Comparison of ENCODE assay signal across 9 mouse cellular contexts in the genomic region with DNA sequence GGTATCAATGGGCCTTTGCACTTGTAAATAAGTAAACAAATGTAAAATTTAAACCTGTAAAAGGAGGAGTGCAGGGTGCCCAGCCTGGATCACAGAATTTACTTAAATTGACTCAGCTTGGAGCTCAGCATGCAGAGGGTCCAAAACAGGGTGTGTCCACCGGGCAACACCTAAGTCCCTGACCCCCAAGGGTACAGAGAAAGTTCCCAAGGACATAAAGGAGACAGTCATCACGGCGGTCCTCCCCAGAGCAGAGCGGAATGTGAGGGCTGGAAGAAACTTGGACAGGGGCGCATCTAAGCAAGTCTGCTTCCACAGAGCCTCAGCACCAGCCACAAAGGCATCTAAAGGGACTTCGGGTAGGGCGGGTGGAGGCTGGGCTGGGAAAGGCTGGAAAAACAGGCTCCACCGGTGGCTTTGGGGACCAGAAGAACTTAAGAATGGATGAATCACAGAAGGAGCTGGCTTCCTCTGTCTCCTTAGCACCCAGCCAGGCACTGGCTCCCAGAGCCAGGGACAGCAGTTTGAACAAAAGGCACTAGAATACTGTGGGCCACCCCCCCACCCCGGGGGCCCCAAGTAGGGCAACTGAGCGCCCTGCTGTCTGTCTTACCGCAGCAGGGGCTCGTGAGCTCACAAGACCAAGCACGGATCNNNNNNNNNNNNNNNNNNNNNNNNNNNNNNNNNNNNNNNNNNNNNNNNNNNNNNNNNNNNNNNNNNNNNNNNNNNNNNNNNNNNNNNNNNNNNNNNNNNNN. TPM values are rescaled to one million over a fixed set of nuclear protein-coding genes. Genes with fewer than 3 reads are reported as not detected.
DNase-seq lines count a peak whose midpoint lies in the region; ATAC-seq and TF ChIP-seq lines count a peak whose summit lies in the region.
"Had no signal": no experiment of that assay in that cellular context is flagged by ENCODE, and none has a peak within 500 bp of the region (broad histone marks: within the 10 kb centered on the region; RNA-seq: fewer than 3 reads in every experiment).

No protein-coding gene starts in this region.

- no peaks in the 10 kb centered on the region for H3K27me3 ChIP-seq in forebrain, embryonic 14.5 days (replicated peaks; ENCODE audit: control insufficient read depth, insufficient read depth, low read length)
- H3K27me3 ChIP-seq in forebrain, postnatal 0 days (ENCODE audit: insufficient read depth, low read length) = no peaks in the 10 kb centered on the region
- H3K27me3 ChIP-seq in liver, embryonic 12.5 days (replicated peaks) = no peaks in the 10 kb centered on the region
- H3K27me3 ChIP-seq in intestine, embryonic 15.5 days (replicated peaks) = no peaks in the 10 kb centered on the region
- H3K27me3 ChIP-seq: neural tube, embryonic 15.5 days had no signal

- no peaks in the 10 kb centered on the region for H3K36me3 ChIP-seq in forebrain, embryonic 14.5 days (ENCODE audit: control insufficient read depth, insufficient read depth, low read length)
- H3K36me3 ChIP-seq in forebrain, postnatal 0 days (ENCODE audit: insufficient read depth) = no peaks in the 10 kb centered on the region
- H3K36me3 ChIP-seq in liver, embryonic 12.5 days = no peaks in the 10 kb centered on the region
- no peaks in the 10 kb centered on the region for H3K36me3 ChIP-seq in intestine, embryonic 15.5 days
- H3K36me3 ChIP-seq: neural tube, embryonic 15.5 days had no signal

- no peak for TF ChIP-seq CTCF in forebrain, postnatal 0 days (IDR thresholded peaks at IDR 0.05; ENCODE audit: low read depth)

- H3K4me3 ChIP-seq in forebrain, embryonic 14.5 days (ENCODE audit: low read depth, low read length) = no peak overlapping the region
- no peak overlapping the region for H3K4me3 ChIP-seq in forebrain, postnatal 0 days (ENCODE audit: low read depth, low read length)
- H3K4me3 ChIP-seq in liver, embryonic 12.5 days = no peak overlapping the region
- H3K4me3 ChIP-seq in intestine, embryonic 15.5 days (replicated peaks) = no peak overlapping the region
- H3K4me3 ChIP-seq: neural tube, embryonic 15.5 days had no signal

- no peak for DNase-seq in forebrain, embryonic 14.5 days (ENCODE audit: low spot score)
- DNase-seq in forebrain, postnatal 0 days = no peak
- no peak for DNase-seq in liver
- peak; percentile 59 for DNase-seq in retina, postnatal 1 day
- no peak for DNase-seq in layer of hippocampus, adult 8-10 months (ENCODE audit: low spot score in 2 of 2)
- DNase-seq in spleen, postnatal 36 days (ENCODE audit: low spot score in 2 of 2) = no peak

- H3K9me3 ChIP-seq in forebrain, embryonic 14.5 days (replicated peaks; ENCODE audit: control insufficient read depth, low read length) = no peaks in the 10 kb centered on the region
- no peaks in the 10 kb centered on the region for H3K9me3 ChIP-seq in forebrain, postnatal 0 days (ENCODE audit: low read length)
- H3K9me3 ChIP-seq in liver, embryonic 12.5 days (replicated peaks) = no peaks in the 10 kb centered on the region
- no peaks in the 10 kb centered on the region for H3K9me3 ChIP-seq in intestine, embryonic 15.5 days
- H3K9me3 ChIP-seq: neural tube, embryonic 15.5 days had no signal

- H3K9ac ChIP-seq in forebrain, embryonic 14.5 days (ENCODE audit: low read length) = peak overlapping the region; percentile 5; the same call in 1 of the 2 replicates
- no peak overlapping the region for H3K9ac ChIP-seq in forebrain, postnatal 0 days
- H3K9ac ChIP-seq in liver, embryonic 12.5 days = no peak overlapping the region
- no peak overlapping the region for H3K9ac ChIP-seq in intestine, embryonic 15.5 days
- H3K9ac ChIP-seq: neural tube, embryonic 15.5 days had no signal

- no peak overlapping the region for H3K27ac ChIP-seq in forebrain, embryonic 14.5 days (ENCODE audit: low read depth, low read length)
- no peak overlapping the region for H3K27ac ChIP-seq in forebrain, postnatal 0 days (ENCODE audit: low read depth, low read length)
- no peak overlapping the region for H3K27ac ChIP-seq in liver, embryonic 12.5 days
- 0 out of 2 replicates have a peak overlapping the region, but pooled peaks have one; percentile 44 for H3K27ac ChIP-seq in intestine, embryonic 15.5 days
- H3K27ac ChIP-seq: neural tube, embryonic 15.5 days had no signal

- peaks cover 2% of the 10 kb centered on the region; the same call in 1 of the 2 replicates for H3K4me1 ChIP-seq in forebrain, embryonic 14.5 days (ENCODE audit: control insufficient read depth, insufficient read depth, low read length)
- H3K4me1 ChIP-seq in forebrain, postnatal 0 days (ENCODE audit: insufficient read depth) = no peaks in the 10 kb centered on the region
- peaks cover 37% of the 10 kb centered on the region for H3K4me1 ChIP-seq in liver, embryonic 12.5 days
- peaks cover 51% of the 10 kb centered on the region for H3K4me1 ChIP-seq in intestine, embryonic 15.5 days (replicated peaks)

- H3K4me2 ChIP-seq in forebrain, embryonic 14.5 days (ENCODE audit: low read length) = no peak overlapping the region
- no peak overlapping the region for H3K4me2 ChIP-seq in forebrain, postnatal 0 days (ENCODE audit: low read depth)
- no peak overlapping the region for H3K4me2 ChIP-seq in liver, embryonic 12.5 days
- peak overlapping the region; percentile 17; the same call in 1 of the 2 replicates for H3K4me2 ChIP-seq in intestine, embryonic 15.5 days (replicated peaks)
- H3K4me2 ChIP-seq: neural tube, embryonic 15.5 days had no signal

- ATAC-seq in forebrain, embryonic 14.5 days = no peak
- no peak for ATAC-seq in forebrain, postnatal 0 days
- 0 out of 2 replicates have a peak, but pooled peaks have one; percentile 14 for ATAC-seq in liver, embryonic 12.5 days
- peak; percentile 41 for ATAC-seq in intestine, embryonic 15.5 days

- 39% methylated on average over 13 of the region's 13 CpGs for WGBS in forebrain, embryonic 14.5 days
- 40% methylated on average over 13 of the region's 13 CpGs for WGBS in forebrain, postnatal 0 days
- 54% methylated on average over 13 of the region's 13 CpGs for WGBS in liver, embryonic 12.5 days (ENCODE audit: insufficient replicate concordance)
- WGBS in intestine, embryonic 15.5 days = 26% methylated on average over 13 of the region's 13 CpGs

RNA-seq across cellular contexts. Expression of gene Kazn, which starts 10.2 kb away (rescaled TPM):
- polyA plus RNA-seq in forebrain, embryonic 14.5 days (2014; fragmentation: Nextera tagmentation; extraction: Ambion mirVana) = 11.5 and 13.1 TPM in 2 replicates
- total RNA-seq in forebrain, postnatal 0 days (2014; rRNA removed) = 48.4 and 56.4 TPM in 2 replicates
- polyA plus RNA-seq in forebrain, postnatal 0 days (2015; fragmentation: Nextera tagmentation; extraction: Ambion mirVana) = 15.1 and 18.7 TPM in 2 replicates
- 2.1 and 2.8 TPM in 2 replicates for polyA plus RNA-seq in liver, embryonic 12.5 days (2016; fragmentation: Nextera tagmentation; extraction: Ambion mirVana)
- 13.6 and 14.0 TPM in 2 replicates for polyA plus RNA-seq in intestine, embryonic 15.5 days (2015; fragmentation: Nextera tagmentation; extraction: Ambion mirVana)
- total RNA-seq in layer of hippocampus, adult 8-10 months (2022) = 10 to 100 TPM; 44.3 to 48.2 (median 44.9) TPM

Comparison
In these comparisons a context has a peak if more than half of its experiments do, and no peak if none do; other contexts are left out.
1. ATAC-seq: peak in liver, embryonic 12.5 days (single experiment) and intestine, embryonic 15.5 days (single experiment); none in forebrain, embryonic 14.5 days (single experiment) and forebrain, postnatal 0 days (single experiment).